Mouse (Mus musculus): Measurements from ENCODE around the gene Icos. TPM values are rescaled to one million over a fixed set of nuclear protein-coding genes. Genes with fewer than 3 reads are reported as not detected.

The Icos gene
- polyA plus RNA-seq, 1 experiment = 0.08 TPM

DNA sequence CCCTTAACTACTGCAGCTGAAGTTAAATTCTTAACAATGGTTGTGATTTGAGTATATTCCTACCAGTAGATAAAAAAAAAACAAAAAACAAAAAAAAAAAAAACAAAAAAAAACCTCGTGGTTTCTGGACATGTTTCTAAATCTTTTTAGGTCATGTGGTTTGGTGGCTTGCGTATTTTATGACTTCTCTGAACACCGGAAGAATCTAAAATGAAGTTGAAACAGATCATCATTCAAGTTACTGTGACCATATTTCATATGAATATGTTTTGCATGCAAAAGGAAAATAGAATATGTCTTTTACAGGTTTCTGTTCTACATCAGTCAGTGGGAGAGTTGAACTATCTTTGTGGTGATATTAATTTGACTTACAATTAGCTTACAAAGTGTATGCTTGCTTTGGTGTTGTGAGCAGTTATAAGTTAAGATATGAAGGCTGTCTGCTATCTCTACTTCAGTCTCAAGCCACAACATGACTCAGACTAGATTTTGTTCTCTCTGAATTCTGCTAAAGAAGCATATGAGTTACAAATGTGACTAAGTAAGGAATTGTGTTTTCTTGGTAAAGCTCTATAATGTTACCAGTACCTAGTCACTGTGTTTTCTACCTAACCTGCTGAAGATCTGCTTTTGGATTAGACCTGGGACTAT lies 68.5 kb downstream of the Icos start:
- peaks cover under 1% of the 10 kb centered on the region; the same call in 1 of the 2 replicates for H3K4me1 ChIP-seq (ENCODE audit: control insufficient read depth, insufficient read depth, low read length)
- no peak overlapping the region for H3K27ac ChIP-seq (ENCODE audit: insufficient read depth, low read length)
- no peak overlapping the region for H3K4me3 ChIP-seq (ENCODE audit: insufficient read depth, low read length)
- TF ChIP-seq POLR2A (IDR thresholded peaks at IDR 0.05; ENCODE audit: extremely low read depth, insufficient read depth, low read length) = no peak
- no peak for TF ChIP-seq CTCF (IDR thresholded peaks at IDR 0.05; ENCODE audit: extremely low read depth, insufficient read depth, low read length)

- Histone ChIP-seq H3K4me3 (ENCODE audit: insufficient read depth, low read length) (no peak overlapping the region), H3K4me1 (ENCODE audit: control insufficient read depth, insufficient read depth, low read length) (no peaks in the 10 kb centered on the region), H3K27ac (ENCODE audit: insufficient read depth, low read length) (no peak overlapping the region)
- TF ChIP-seq CTCF (IDR thresholded peaks at IDR 0.05; ENCODE audit: extremely low read depth, insufficient read depth, low read length) (no peak), POLR2A (IDR thresholded peaks at IDR 0.05; ENCODE audit: extremely low read depth, insufficient read depth, low read length) (no peak)
Observed at GRCm38 (mm10) chr1:61047336-61047735, 69.6 kb downstream of the Icos start.

Other genes starting within 250 kb of the Icos start
- 0.13 and 0.21 TPM in 2 replicates for gene Ctla4, start 90.9 kb upstream of the Icos start, polyA plus RNA-seq (2012; rRNA removed)